ENCODE assay signal across 13 mouse cellular contexts in the genomic region with DNA sequence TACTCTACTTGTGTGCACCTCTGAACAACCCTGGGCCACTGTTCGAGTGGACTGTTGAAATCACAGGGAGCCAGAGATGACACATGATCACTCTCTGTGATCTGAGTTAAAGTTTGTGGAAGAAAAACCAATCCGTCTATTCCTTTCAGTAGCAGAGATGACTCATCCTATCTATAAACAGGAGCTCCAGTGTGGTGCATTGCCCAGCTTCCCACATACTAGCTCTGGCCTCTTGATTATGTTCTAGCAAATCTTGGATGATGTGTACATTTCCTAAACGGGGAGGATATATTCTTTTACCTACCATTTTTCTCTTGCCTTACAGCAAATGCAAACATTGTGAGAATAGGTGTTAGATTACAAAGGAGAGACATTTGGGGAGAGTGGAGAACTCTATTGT.
"Had no signal": no experiment of that assay in that cellular context is flagged by ENCODE, and none has a peak within 500 bp of the region (broad histone marks: within the 10 kb centered on the region; RNA-seq: fewer than 3 reads in every experiment).

No protein-coding gene starts in this region.

- H3K4me1 ChIP-seq: limb, embryonic 12.5 days; midbrain, embryonic 12.5 days; neural tube, embryonic 15.5 days had no signal

- ATAC-seq: intestine, postnatal 0 days had no signal

- H3K9me3 ChIP-seq: limb, embryonic 12.5 days; midbrain, embryonic 12.5 days; neural tube, embryonic 15.5 days had no signal

- H3K27ac ChIP-seq: left cerebral cortex, adult 2 months; limb, embryonic 12.5 days; liver, embryonic 14.5 days; midbrain, embryonic 12.5 days; neural tube, embryonic 15.5 days had no signal

- H3K27me3 ChIP-seq: limb, embryonic 12.5 days; midbrain, embryonic 12.5 days; neural tube, embryonic 15.5 days had no signal

- H3K9ac ChIP-seq: limb, embryonic 12.5 days; liver, embryonic 14.5 days; midbrain, embryonic 12.5 days; neural tube, embryonic 15.5 days had no signal

- H3K4me2 ChIP-seq: limb, embryonic 12.5 days; midbrain, embryonic 12.5 days; neural tube, embryonic 15.5 days had no signal

- H3K36me3 ChIP-seq: limb, embryonic 12.5 days; midbrain, embryonic 12.5 days; neural tube, embryonic 15.5 days had no signal

- DNase-seq: kidney, adult 8-10 months; kidney, postnatal 25 days; liver; lung, adult 18-20 months; spleen, adult 18-20 months; thymus, adult 2 months; thymus, postnatal 36 days had no signal

- H3K4me3 ChIP-seq: left cerebral cortex, adult 2 months; limb, embryonic 12.5 days; midbrain, embryonic 12.5 days; neural tube, embryonic 15.5 days had no signal
